Mouse (Mus musculus): ENCODE measurements around the gene Zic1.

DNA sequence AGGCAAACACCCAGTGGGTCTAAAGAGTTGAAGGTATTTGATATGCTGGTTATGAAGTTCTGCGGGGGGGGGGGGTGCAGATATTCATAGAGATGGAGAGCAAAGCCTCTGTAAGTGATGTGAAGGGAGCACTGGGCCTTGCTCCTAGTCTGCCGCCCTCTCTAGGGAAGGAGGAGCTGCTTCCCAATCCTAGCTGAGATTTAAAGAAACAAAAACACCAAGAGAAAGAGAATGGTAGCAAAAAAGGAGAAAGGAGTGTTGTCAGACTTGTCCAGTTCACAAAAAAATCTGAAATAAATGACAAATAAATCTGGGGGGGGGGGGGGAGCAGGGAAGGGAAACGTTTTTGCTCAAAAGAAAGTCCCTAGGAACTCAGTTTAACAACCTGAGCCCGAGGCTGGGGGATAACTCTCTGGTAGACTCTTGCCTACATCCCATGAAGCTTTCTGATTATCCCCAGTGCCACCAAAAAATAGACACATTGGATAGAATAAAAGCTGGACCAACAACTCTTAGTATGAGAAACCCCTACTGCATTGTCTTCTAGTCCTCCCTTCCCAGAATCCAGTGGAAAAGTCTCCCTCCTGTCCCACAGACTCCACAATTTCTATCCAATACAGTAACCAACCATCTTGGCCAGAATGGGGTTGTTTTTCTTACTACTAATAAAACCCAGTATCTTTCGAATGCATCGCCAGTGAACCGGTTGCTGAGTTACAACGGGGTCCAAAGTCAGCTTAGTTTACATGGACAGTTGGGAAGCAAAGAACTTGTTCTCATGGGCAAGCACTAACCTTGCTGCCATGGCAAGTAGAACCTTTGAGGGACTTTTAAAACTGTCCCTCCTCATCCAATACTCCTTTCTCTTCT, 20.2 kb upstream of the Zic1 start:
- TF ChIP-seq CTCF (IDR thresholded peaks at IDR 0.05; ENCODE audit: control insufficient read depth, insufficient read depth, insufficient read length) (no peak), USF1 (IDR thresholded peaks at IDR 0.05; ENCODE audit: low read depth) (no peak), MAX (IDR thresholded peaks at IDR 0.05) (no peak), FOSL1 (IDR thresholded peaks at IDR 0.05; ENCODE audit: insufficient read depth, low read length, poor library complexity, severe bottlenecking) (no peak), MYOG (IDR thresholded peaks at IDR 0.05; ENCODE audit: control insufficient read depth, extremely low read depth, insufficient read length) (no peak), MYOD1 (IDR thresholded peaks at IDR 0.05; ENCODE audit: control insufficient read depth, insufficient read length, low read depth) (no peak)

Data from C2C12 (cell line).